Comparison of ENCODE assay signal across 17 mouse cellular contexts in genomic region chr16:13366256-13366655, GRCm38 (mm10).
DNase-seq lines count a peak whose midpoint lies in the region; ATAC-seq and TF ChIP-seq lines count a peak whose summit lies in the region.
"Had no signal": no experiment of that assay in that cellular context is flagged by ENCODE, and none has a peak within 500 bp of the region (broad histone marks: within the 10 kb centered on the region; RNA-seq: fewer than 3 reads in every experiment).

No protein-coding gene starts in this region.

- no peaks in the 10 kb centered on the region for H3K9me3 ChIP-seq in embryonic facial prominence, embryonic 13.5 days
- H3K9me3 ChIP-seq in embryonic facial prominence, embryonic 10.5 days: no peaks in the 10 kb centered on the region
- no peaks in the 10 kb centered on the region for H3K9me3 ChIP-seq in heart, postnatal 0 days (replicated peaks; ENCODE audit: control insufficient read depth, low read length)
- no peaks in the 10 kb centered on the region for H3K9me3 ChIP-seq in lung, embryonic 14.5 days (ENCODE audit: low read depth, low read length)
- no peaks in the 10 kb centered on the region for H3K9me3 ChIP-seq in stomach, embryonic 14.5 days (ENCODE audit: control insufficient read depth, low read depth, low read length)
- H3K9me3 ChIP-seq: liver, embryonic 12.5 days had no signal

- 0 out of 2 replicates have a peak overlapping the region, but pooled peaks have one; percentile 55 for H3K27ac ChIP-seq in embryonic facial prominence, embryonic 13.5 days
- H3K27ac ChIP-seq in embryonic facial prominence, embryonic 10.5 days (replicated peaks): no peak overlapping the region
- 0 out of 2 replicates have a peak overlapping the region, but pooled peaks have one; percentile 34 for H3K27ac ChIP-seq in heart, postnatal 0 days (ENCODE audit: low read depth)
- peak overlapping the region; percentile 40; the same call in 1 of the 2 replicates for H3K27ac ChIP-seq in lung, embryonic 14.5 days (ENCODE audit: low read depth)
- H3K27ac ChIP-seq in stomach, embryonic 14.5 days (ENCODE audit: low read length): peak overlapping the region; percentile 61; the same call in 1 of the 2 replicates
- H3K27ac ChIP-seq: liver, embryonic 12.5 days had no signal

- no peak overlapping the region for H3K9ac ChIP-seq in embryonic facial prominence, embryonic 13.5 days
- no peak overlapping the region for H3K9ac ChIP-seq in heart, postnatal 0 days (replicated peaks; ENCODE audit: low read depth, low read length)
- H3K9ac ChIP-seq in lung, embryonic 14.5 days: no peak overlapping the region
- no peak overlapping the region for H3K9ac ChIP-seq in stomach, embryonic 14.5 days (replicated peaks; ENCODE audit: low read depth, low read length)
- H3K9ac ChIP-seq: liver, embryonic 12.5 days had no signal

- no peak overlapping the region for H3K4me3 ChIP-seq in embryonic facial prominence, embryonic 13.5 days
- no peak overlapping the region for H3K4me3 ChIP-seq in embryonic facial prominence, embryonic 10.5 days
- H3K4me3 ChIP-seq in heart, postnatal 0 days (ENCODE audit: low read depth, low read length): no peak overlapping the region
- H3K4me3 ChIP-seq in lung, embryonic 14.5 days (ENCODE audit: low read depth, low read length): no peak overlapping the region
- H3K4me3 ChIP-seq in stomach, embryonic 14.5 days (ENCODE audit: low read depth, low read length): no peak overlapping the region
- H3K4me3 ChIP-seq: liver, embryonic 12.5 days had no signal

- intact Hi-C loops in heart, postnatal 10 days (cut with DNase I): no loop called here

- H3K36me3 ChIP-seq in embryonic facial prominence, embryonic 13.5 days: no peaks in the 10 kb centered on the region
- peaks cover 4% of the 10 kb centered on the region for H3K36me3 ChIP-seq in embryonic facial prominence, embryonic 10.5 days (replicated peaks)
- peaks cover 9% of the 10 kb centered on the region for H3K36me3 ChIP-seq in heart, postnatal 0 days (replicated peaks; ENCODE audit: control insufficient read depth, insufficient read depth, low read length)
- 0 out of 2 replicates have a peak, but pooled peaks cover 2% of the 10 kb centered on the region for H3K36me3 ChIP-seq in lung, embryonic 14.5 days (ENCODE audit: insufficient read depth)
- H3K36me3 ChIP-seq in stomach, embryonic 14.5 days (ENCODE audit: control insufficient read depth, insufficient read depth, low read length): no peaks in the 10 kb centered on the region
- H3K36me3 ChIP-seq: liver, embryonic 12.5 days had no signal

- no peak for ATAC-seq in embryonic facial prominence, embryonic 13.5 days (ENCODE audit: insufficient number of reproducible peaks, insufficient read depth, low FRiP score, low TSS enrichment, low read depth)
- no peak for ATAC-seq in heart, postnatal 0 days (ENCODE audit: insufficient read depth, low read depth)
- no peak for ATAC-seq in lung, embryonic 14.5 days (ENCODE audit: insufficient read depth)
- ATAC-seq in stomach, embryonic 14.5 days (ENCODE audit: insufficient number of reproducible peaks, insufficient read depth, low FRiP score, low read depth): no peak
- ATAC-seq: liver, embryonic 12.5 days had no signal

- DNase-seq in embryonic facial prominence, embryonic 10.5 days (ENCODE audit: low spot score): no peak
- no peak for DNase-seq in heart, postnatal 0 days (ENCODE audit: low spot score)
- DNase-seq in heart, postnatal 10 days: no peak
- DNase-seq in lung, embryonic 14.5 days: no peak
- no peak for DNase-seq in lung, postnatal 14 days
- no peak for DNase-seq in retina, postnatal 1 day
- DNase-seq: adrenal gland, postnatal 36 days; cerebellum, adult 11 months; embryo, embryonic 11 days; kidney, postnatal 14 days; layer of hippocampus, postnatal 36 days; lung, postnatal 36 days; spleen, adult 18-20 months; thymus, adult 18-20 months had no signal

- WGBS in embryonic facial prominence, embryonic 13.5 days: 73% methylated on average over 1 of the region's 1 CpGs
- 70% methylated on average over 1 of the region's 1 CpGs for WGBS in embryonic facial prominence, embryonic 10.5 days
- 53% methylated on average over 1 of the region's 1 CpGs for WGBS in heart, postnatal 0 days
- WGBS in lung, embryonic 14.5 days: 36% methylated on average over 1 of the region's 1 CpGs
- 33% methylated on average over 1 of the region's 1 CpGs for WGBS in stomach, embryonic 14.5 days

- TF ChIP-seq CTCF in heart, postnatal 0 days (IDR thresholded peaks at IDR 0.05; ENCODE audit: low read depth): no peak
- no peak for TF ChIP-seq CTCF in lung, embryonic 14.5 days (IDR thresholded peaks at IDR 0.05; ENCODE audit: low read depth)

- H3K27me3 ChIP-seq in embryonic facial prominence, embryonic 13.5 days: no peaks in the 10 kb centered on the region
- no peaks in the 10 kb centered on the region for H3K27me3 ChIP-seq in embryonic facial prominence, embryonic 10.5 days (replicated peaks; ENCODE audit: low read depth, poor library complexity, severe bottlenecking)
- H3K27me3 ChIP-seq in heart, postnatal 0 days (ENCODE audit: control insufficient read depth, insufficient read depth, low read length): no peaks in the 10 kb centered on the region
- H3K27me3 ChIP-seq in lung, embryonic 14.5 days (ENCODE audit: insufficient read depth, low read length): no peaks in the 10 kb centered on the region
- no peaks in the 10 kb centered on the region for H3K27me3 ChIP-seq in stomach, embryonic 14.5 days (ENCODE audit: control insufficient read depth, insufficient read depth, low read length)
- H3K27me3 ChIP-seq: liver, embryonic 12.5 days had no signal

- H3K4me1 ChIP-seq in embryonic facial prominence, embryonic 13.5 days: peaks cover 25% of the 10 kb centered on the region
- H3K4me1 ChIP-seq in embryonic facial prominence, embryonic 10.5 days: peaks cover 28% of the 10 kb centered on the region
- H3K4me1 ChIP-seq in heart, postnatal 0 days (ENCODE audit: control insufficient read depth, insufficient read depth): peaks cover 11% of the 10 kb centered on the region
- no peaks in the 10 kb centered on the region for H3K4me1 ChIP-seq in lung, embryonic 14.5 days (ENCODE audit: insufficient read depth)
- peaks cover 14% of the 10 kb centered on the region for H3K4me1 ChIP-seq in stomach, embryonic 14.5 days (ENCODE audit: control insufficient read depth, insufficient read depth, low read length)

- TF ChIP-seq EP300 in heart, postnatal 0 days (IDR thresholded peaks at IDR 0.05; ENCODE audit: low read depth): no peak

- H3K4me2 ChIP-seq in embryonic facial prominence, embryonic 13.5 days: no peak overlapping the region
- no peak overlapping the region for H3K4me2 ChIP-seq in heart, postnatal 0 days (ENCODE audit: low read depth, low read length)
- no peak overlapping the region for H3K4me2 ChIP-seq in lung, embryonic 14.5 days
- H3K4me2 ChIP-seq in stomach, embryonic 14.5 days (replicated peaks; ENCODE audit: low read depth, low read length): no peak overlapping the region
- H3K4me2 ChIP-seq: liver, embryonic 12.5 days had no signal
